Mouse (Mus musculus) cerebellum, adult 2 months (tissue): ENCODE results near the gene 2310022B05Rik.

Experiments
- CTCF ChIP-seq: fragments of 200-500 bp; IDR thresholded peaks from 2 replicates; pipeline ENCODE4 v1.5.1; 2011; ENCODE audit warnings: low read depth, mild to moderate bottlenecking, control low read depth, low read length, moderate library complexity, borderline replicate concordance; ENCODE audit not compliant: insufficient read depth
- POLR2A ChIP-seq: fragments of 200-500 bp; IDR thresholded peaks from 2 replicates; pipeline ENCODE4 v1.6.1; 2011; ENCODE audit warnings: low read length, control low read depth, borderline replicate concordance; ENCODE audit not compliant: insufficient read depth

DNA sequence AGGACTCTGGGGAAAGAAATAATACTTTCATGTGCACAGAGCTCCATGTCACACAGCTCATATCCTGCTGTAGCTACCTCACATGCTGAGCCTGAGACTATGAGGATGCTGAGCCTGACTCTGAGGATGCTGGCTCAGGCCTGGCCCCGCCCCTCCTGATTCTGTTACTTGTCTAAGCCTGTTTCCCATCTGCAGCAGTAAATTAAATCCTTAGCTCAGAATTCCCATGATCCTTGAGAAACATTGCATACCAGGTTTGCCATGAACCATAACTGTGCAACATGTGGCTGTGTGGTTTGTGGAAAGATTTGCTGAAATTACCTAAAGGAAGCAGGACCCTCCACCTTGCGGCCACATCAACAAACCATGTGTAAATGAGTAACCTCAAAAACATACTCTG lies 9.2 kb upstream of the 2310022B05Rik start:
- TF ChIP-seq CTCF (no peak), POLR2A (no peak)
